Mouse (Mus musculus) fibroblast of lung, adult 2 months (primary cell): Measurements from ENCODE around the gene Insc.
"Not testable (repeated sequence)": the region's sequence is repeated elsewhere in the genome, so short reads cannot be mapped to it uniquely, and the experiment has no call there.

Experiments
- DNase-seq: peaks from one replicate; pipeline ENCODE4 v3.0.0-alpha.2; 2011; ENCODE audit warnings: low read depth

Gene Insc

GRCm38 (mm10) chr7:114743022-114743780 is at the start of gene Insc:
Gene Insc, plus strand, starts transcription at chr7:114743694.
- no peak for DNase-seq

GRCm38 (mm10) chr7:114700871-114701270 is 42.6 kb upstream of the Insc start:
- DNase-seq: no peak

GRCm38 (mm10) chr7:114706716-114707115 is 36.8 kb upstream of the Insc start:
- no peak for DNase-seq

GRCm38 (mm10) chr7:114707398-114707797 is 36.1 kb upstream of the Insc start:
- no peak for DNase-seq

GRCm38 (mm10) chr7:114710419-114710818 is 33.1 kb upstream of the Insc start:
- no peak for DNase-seq

- DNase-seq: no peak
Measured at GRCm38 (mm10) chr7:114712523-114712922, 31.0 kb upstream of the Insc start.

- no peak for DNase-seq
Measured at GRCm38 (mm10) chr7:114718300-114718699, 25.2 kb upstream of the Insc start, which contains the start of gene Calcb. Gene Calcb, plus strand, starts transcription at chr7:114718643.

GRCm38 (mm10) chr7:114719381-114720131 is 23.9 kb upstream of the Insc start:
- DNase-seq: no peak

GRCm38 (mm10) chr7:114729696-114730095 is 13.8 kb upstream of the Insc start:
- DNase-seq: not testable (repeated sequence)

- DNase-seq: no peak
Measured at GRCm38 (mm10) chr7:114731175-114731574, 12.3 kb upstream of the Insc start.

GRCm38 (mm10) chr7:114731700-114732099 is 11.8 kb upstream of the Insc start:
- not testable (repeated sequence) for DNase-seq

- no peak for DNase-seq
Measured at GRCm38 (mm10) chr7:114736256-114736655, 7.2 kb upstream of the Insc start.

GRCm38 (mm10) chr7:114738166-114738565 is 5.3 kb upstream of the Insc start:
- no peak for DNase-seq

- DNase-seq: no peak
Measured at GRCm38 (mm10) chr7:114740360-114741165, 2.9 kb upstream of the Insc start.

- DNase-seq: no peak
Measured at GRCm38 (mm10) chr7:114744639-114745245, 1.2 kb downstream of the Insc start.

GRCm38 (mm10) chr7:114745481-114746271 is 2.2 kb downstream of the Insc start:
- no peak for DNase-seq

- no peak for DNase-seq
Measured at GRCm38 (mm10) chr7:114747596-114747995, 4.1 kb downstream of the Insc start.

- no peak for DNase-seq
Measured at GRCm38 (mm10) chr7:114748239-114748638, 4.7 kb downstream of the Insc start.

- DNase-seq: no peak
Measured at GRCm38 (mm10) chr7:114753471-114753870, 10.0 kb downstream of the Insc start.

- no peak for DNase-seq
Measured at GRCm38 (mm10) chr7:114754196-114754595, 10.7 kb downstream of the Insc start.

GRCm38 (mm10) chr7:114754626-114755025 is 11.1 kb downstream of the Insc start:
- no peak for DNase-seq
